Mouse (Mus musculus) hindbrain, embryonic 11.5 days (tissue): ENCODE data around the gene Akr1c21. TPM values are rescaled to one million over a fixed set of nuclear protein-coding genes. Genes with fewer than 3 reads are reported as not detected.

Experiments
- ATAC-seq: fragments of 200-750 bp; cut with Nextera tagmentation; 2 replicates; pipeline ENCODE4 v1.8.0; 2017; ENCODE audit warnings: mild to moderate bottlenecking, moderate TSS enrichment, moderate library complexity; ENCODE audit not compliant: low FRiP score
- DNase-seq: peaks from one replicate; pipeline ENCODE4 v3.0.0-alpha.2; 2015; ENCODE audit warnings: low spot score
- H3K27ac ChIP-seq: fragments of 300-500 bp; sonication (generic); 2 replicates; pipeline ENCODE4 v1.5.1; 2014; ENCODE audit warnings: mild to moderate bottlenecking, low read depth, low read length
- H3K27me3 ChIP-seq: fragments of 300-500 bp; sonication (generic); 2 replicates; pipeline ENCODE4 v1.6.1; 2014; ENCODE audit warnings: mild to moderate bottlenecking, low read length, moderate library complexity, mixed read lengths; ENCODE audit not compliant: control insufficient read depth, insufficient read depth
- H3K36me3 ChIP-seq: fragments of 300-500 bp; sonication (generic); 2 replicates; pipeline ENCODE4 v1.6.1; 2014; ENCODE audit warnings: mild to moderate bottlenecking, low read length, moderate library complexity, mixed read lengths; ENCODE audit not compliant: control insufficient read depth, insufficient read depth
- H3K4me1 ChIP-seq: fragments of 300-500 bp; sonication (generic); replicated peaks from 2 replicates; pipeline ENCODE4 v1.6.1; 2014; ENCODE audit warnings: low read length, mixed read lengths; ENCODE audit not compliant: control insufficient read depth, insufficient read depth
- H3K4me2 ChIP-seq: fragments of 300-500 bp; sonication (generic); replicated peaks from 2 replicates; pipeline ENCODE4 v1.6.1; 2014; ENCODE audit warnings: mild to moderate bottlenecking, low read depth, low read length
- H3K4me3 ChIP-seq: fragments of 300-500 bp; sonication (generic); 2 replicates; pipeline ENCODE4 v1.5.1; 2014; ENCODE audit warnings: low read depth, low read length
- H3K9ac ChIP-seq: fragments of 300-500 bp; sonication (generic); 2 replicates; pipeline ENCODE4 v1.6.1; 2014; ENCODE audit warnings: low read depth, low read length
- H3K9me3 ChIP-seq: fragments of 300-500 bp; sonication (generic); 2 replicates; pipeline ENCODE4 v1.6.1; 2016; ENCODE audit warnings: low read length; ENCODE audit not compliant: control insufficient read depth
- polyA plus RNA-seq: library from polyadenylated mRNA; unstranded; fragments of >200 nt; fragmentation: Nextera tagmentation; extraction: Ambion mirVana; gene quantifications from 2 replicates; pipeline ENCODE4 v1.2.1, GENCODE M21; 2014

The Akr1c21 gene
- polyA plus RNA-seq, 1 experiment from 2014 or later = not detected

DNA sequence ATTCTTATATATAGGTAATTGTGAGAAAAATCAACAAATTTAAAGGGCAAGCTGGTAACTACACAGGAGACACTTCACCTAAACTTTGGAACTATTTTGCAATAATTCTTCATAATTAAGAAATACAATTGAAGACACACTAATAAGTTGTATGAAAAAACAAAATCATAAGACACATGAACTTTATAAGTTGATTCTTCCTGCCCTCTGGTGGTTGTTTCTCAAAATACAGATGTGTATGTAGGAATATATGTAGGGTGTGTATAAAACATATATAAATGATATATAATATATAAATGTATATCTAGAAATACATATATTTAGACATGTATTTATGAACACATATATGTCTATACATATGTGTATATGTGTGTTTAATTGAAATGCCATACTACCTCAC is 37.0 kb downstream of the Akr1c21 start:
- H3K4me2 ChIP-seq = no peak overlapping the region
- no peak overlapping the region for H3K9ac ChIP-seq
- H3K4me1 ChIP-seq = no peaks in the 10 kb centered on the region
- H3K27ac ChIP-seq = no peak overlapping the region
- no peaks in the 10 kb centered on the region for H3K36me3 ChIP-seq
- DNase-seq (peak; percentile 19), ATAC-seq (no peak)
- no peaks in the 10 kb centered on the region for H3K9me3 ChIP-seq
- H3K4me3 ChIP-seq = no peak overlapping the region
- H3K27me3 ChIP-seq = no peaks in the 10 kb centered on the region

Other genes starting within 250 kb of the Akr1c21 start
- not detected in 2 replicates for gene Akr1c6, start 139.8 kb upstream of the Akr1c21 start, polyA plus RNA-seq
- not detected in 2 replicates for gene Akr1c20, start 50.7 kb upstream of the Akr1c21 start, polyA plus RNA-seq
- 45.9 and 47.8 TPM in 2 replicates for gene Akr1e1, start 35.1 kb downstream of the Akr1c21 start, polyA plus RNA-seq